Mouse (Mus musculus): ENCODE results near the gene Ift140. TPM values are rescaled to one million over a fixed set of nuclear protein-coding genes. Genes with fewer than 3 reads are reported as not detected.

Ift140 gene
- total and polyA plus RNA-seq, 3 experiments: 3.1 to 5.2 (median 5.0) TPM

- peak; percentile 94 to 95 for DNase-seq
- under 1% methylated on average over 40 of the region's 40 CpGs for whole genome bisulfite sequencing
- H3K36me3 ChIP-seq (ENCODE audit: control insufficient read depth, insufficient read depth, low read length): no peaks in the 10 kb centered on the region
- peaks cover 4% of the 10 kb centered on the region for H3K4me1 ChIP-seq (ENCODE audit: control insufficient read depth, insufficient read depth, low read length)
- peaks cover 6% of the 10 kb centered on the region for H3K79me2 ChIP-seq (replicated peaks; ENCODE audit: control insufficient read depth, insufficient read depth, low read length)
- peak within 1 kb of the TSS; percentile 65 for H3K27ac ChIP-seq
- peak within 1 kb of the TSS; percentile 82 for H3K9ac ChIP-seq (ENCODE audit: low read depth, low read length)
- H3K27me3 ChIP-seq (ENCODE audit: control insufficient read depth, insufficient read depth, low read length): no peaks in the 10 kb centered on the region
- intact Hi-C loops (cut with DNase I): loop anchor here (1.0 to 5.0 kb wide), 3 partner anchors 16 to 139 kb away; partner anchors contain the start of genes BC003965 and Ube2i
- peak within 1 kb of the TSS; percentile 78 for H3K4me3 ChIP-seq
- TF ChIP-seq POLR2A (IDR thresholded peaks at IDR 0.05; ENCODE audit: insufficient read depth, low read depth, low read length) (peak; percentile 72), CTCF (IDR thresholded peaks at IDR 0.05) (no peak), EP300 (IDR thresholded peaks at IDR 0.05; ENCODE audit: insufficient read depth, low read depth, low read length) (peak; percentile 33; the same call in 1 of the 2 replicates)
Observed at GRCm38 (mm10) chr17:25133275-25133698, 117.4 kb downstream of the Ift140 start, which contains the start of gene Clcn7. Gene Clcn7, plus strand, starts transcription at chr17:25133391.

- Histone ChIP-seq H3K9ac (ENCODE audit: low read depth, low read length) (no peak overlapping the region), H3K4me1 (ENCODE audit: control insufficient read depth, insufficient read depth, low read length) (peaks cover 4% of the 10 kb centered on the region), H3K79me2 (replicated peaks; ENCODE audit: control insufficient read depth, insufficient read depth, low read length) (peaks cover 8% of the 10 kb centered on the region), H3K27me3 (ENCODE audit: control insufficient read depth, insufficient read depth, low read length) (no peaks in the 10 kb centered on the region), H3K36me3 (ENCODE audit: control insufficient read depth, insufficient read depth, low read length) (no peaks in the 10 kb centered on the region; the same call in 1 of the 2 replicates), H3K4me3 (no peak overlapping the region), H3K27ac (no peak overlapping the region)
- intact Hi-C loops (cut with DNase I): no loop called here
- DNase-seq: no peak
- 84% methylated on average over 6 of the region's 6 CpGs for WGBS
- TF ChIP-seq POLR2A (IDR thresholded peaks at IDR 0.05; ENCODE audit: insufficient read depth, low read depth, low read length) (no peak), EP300 (IDR thresholded peaks at IDR 0.05; ENCODE audit: insufficient read depth, low read depth, low read length) (no peak), CTCF (IDR thresholded peaks at IDR 0.05) (no peak)
Observed at GRCm38 (mm10) chr17:25135622-25136021, 119.7 kb downstream of the Ift140 start.

GRCm38 (mm10) chr17:25138803-25139202, 122.9 kb downstream of the Ift140 start:
- intact Hi-C loops (cut with DNase I): no loop called here
- Histone ChIP-seq H3K4me1 (ENCODE audit: control insufficient read depth, insufficient read depth, low read length) (peaks cover 3% of the 10 kb centered on the region), H3K79me2 (replicated peaks; ENCODE audit: control insufficient read depth, insufficient read depth, low read length) (peaks cover 12% of the 10 kb centered on the region), H3K36me3 (ENCODE audit: control insufficient read depth, insufficient read depth, low read length) (no peaks in the 10 kb centered on the region; the same call in 1 of the 2 replicates), H3K9ac (ENCODE audit: low read depth, low read length) (no peak overlapping the region), H3K27ac (no peak overlapping the region), H3K4me3 (no peak overlapping the region), H3K27me3 (ENCODE audit: control insufficient read depth, insufficient read depth, low read length) (no peaks in the 10 kb centered on the region)
- no peak for DNase-seq
- 96% methylated on average over 1 of the region's 1 CpGs for WGBS
- TF ChIP-seq CTCF (IDR thresholded peaks at IDR 0.05) (no peak), POLR2A (IDR thresholded peaks at IDR 0.05; ENCODE audit: insufficient read depth, low read depth, low read length) (no peak), EP300 (IDR thresholded peaks at IDR 0.05; ENCODE audit: insufficient read depth, low read depth, low read length) (no peak)

DNA sequence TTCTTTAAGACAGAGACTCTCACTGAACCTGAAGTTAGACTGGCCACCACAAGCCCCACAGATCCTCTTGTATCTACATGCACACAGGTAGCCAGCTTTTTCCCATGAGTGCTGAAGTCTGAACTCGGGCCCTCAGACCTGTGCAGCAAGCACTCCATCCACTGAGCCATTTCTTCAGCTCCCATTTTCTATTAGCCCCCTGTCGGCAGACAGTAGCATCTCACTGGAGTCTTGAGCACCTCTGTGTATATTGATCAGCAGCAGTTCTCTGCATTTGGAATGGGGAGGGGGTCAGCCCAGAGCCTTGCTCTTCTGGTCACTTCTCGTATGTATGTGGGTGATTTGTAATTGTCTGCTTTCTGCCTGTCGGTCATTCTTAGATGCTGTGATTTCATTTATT, 124.1 kb downstream of the Ift140 start:
- 75% methylated on average over 4 of the region's 4 CpGs for whole genome bisulfite sequencing
- Histone ChIP-seq H3K4me1 (ENCODE audit: control insufficient read depth, insufficient read depth, low read length) (no peaks in the 10 kb centered on the region), H3K9ac (ENCODE audit: low read depth, low read length) (no peak overlapping the region), H3K79me2 (replicated peaks; ENCODE audit: control insufficient read depth, insufficient read depth, low read length) (peaks cover 9% of the 10 kb centered on the region; the same call in 1 of the 2 replicates), H3K27me3 (ENCODE audit: control insufficient read depth, insufficient read depth, low read length) (no peaks in the 10 kb centered on the region), H3K4me3 (no peak overlapping the region), H3K36me3 (ENCODE audit: control insufficient read depth, insufficient read depth, low read length) (no peaks in the 10 kb centered on the region; the same call in 1 of the 2 replicates), H3K27ac (no peak overlapping the region)
- intact Hi-C loops (cut with DNase I): no loop called here
- TF ChIP-seq POLR2A (IDR thresholded peaks at IDR 0.05; ENCODE audit: insufficient read depth, low read depth, low read length) (no peak), CTCF (IDR thresholded peaks at IDR 0.05) (peak; percentile 52), EP300 (IDR thresholded peaks at IDR 0.05; ENCODE audit: insufficient read depth, low read depth, low read length) (no peak)
- no peak for DNase-seq

Other genes with a start within 250 kb of the Ift140 start
- under 1 TPM; 0.14 to 0.18 TPM for gene Meiob, start 211.8 kb upstream of the Ift140 start, total RNA-seq (2021)
- gene Meiob, start 211.8 kb upstream of the Ift140 start, polyA plus RNA-seq (2012; rRNA removed): not detected in 2 replicates
- 10 to 100 TPM; 85.8 to 89.5 TPM for gene Hagh, start 175.9 kb upstream of the Ift140 start, total RNA-seq (2021)
- 126 and 133 TPM in 2 replicates for gene Hagh, start 175.9 kb upstream of the Ift140 start, polyA plus RNA-seq (2012; rRNA removed)
- gene Fahd1, start 165.7 kb upstream of the Ift140 start, total RNA-seq (2021): 10 to 100 TPM; 80.3 to 81.5 TPM
- 42.7 and 50.8 TPM in 2 replicates for gene Fahd1, start 165.7 kb upstream of the Ift140 start, polyA plus RNA-seq (2012; rRNA removed)
- gene Igfals, start 150.1 kb upstream of the Ift140 start, total RNA-seq (2021): 10 to 100 TPM; 11.7 to 12.7 TPM
- gene Igfals, start 150.1 kb upstream of the Ift140 start, polyA plus RNA-seq (2012; rRNA removed): 6.4 and 9.2 TPM in 2 replicates
- 10 to 100 TPM; 18.2 to 22.7 TPM for gene Nubp2, start 129.7 kb upstream of the Ift140 start, total RNA-seq (2021)
- 17.8 and 17.9 TPM in 2 replicates for gene Nubp2, start 129.7 kb upstream of the Ift140 start, polyA plus RNA-seq (2012; rRNA removed)
- gene Spsb3, start 129.4 kb upstream of the Ift140 start, total RNA-seq (2021): 10 to 100 TPM; 30.4 to 33.8 TPM
- 47.0 and 66.2 TPM in 2 replicates for gene Spsb3, start 129.4 kb upstream of the Ift140 start, polyA plus RNA-seq (2012; rRNA removed)
- 10 to 100 TPM; 16.9 to 18.3 TPM for gene Eme2, start 121.0 kb upstream of the Ift140 start, total RNA-seq (2021)
- gene Eme2, start 121.0 kb upstream of the Ift140 start, polyA plus RNA-seq (2012; rRNA removed): 19.3 and 20.3 TPM in 2 replicates
- gene Mrps34, start 121.0 kb upstream of the Ift140 start, total RNA-seq (2021): 100 to 1,000 TPM in 1 of 2 experiments, 10 to 100 TPM in 1; 95.6 to 102 TPM
- gene Mrps34, start 121.0 kb upstream of the Ift140 start, polyA plus RNA-seq (2012; rRNA removed): 102 and 133 TPM in 2 replicates
- gene Nme3, start 119.6 kb upstream of the Ift140 start, total RNA-seq (2021): 10 to 100 TPM; 30.7 to 37.7 TPM
- 46.4 and 55.2 TPM in 2 replicates for gene Nme3, start 119.6 kb upstream of the Ift140 start, polyA plus RNA-seq (2012; rRNA removed)
- 10 to 100 TPM; 60.0 to 67.9 TPM for gene Mapk8ip3, start 79.1 kb upstream of the Ift140 start, total RNA-seq (2021)
- 74.4 and 105 TPM in 2 replicates for gene Mapk8ip3, start 79.1 kb upstream of the Ift140 start, polyA plus RNA-seq (2012; rRNA removed)
- 1 to 10 TPM; 9.2 TPM for gene Jpt2, start 55.4 kb upstream of the Ift140 start, total RNA-seq (2021)
- 4.3 and 5.7 TPM in 2 replicates for gene Jpt2, start 55.4 kb upstream of the Ift140 start, polyA plus RNA-seq (2012; rRNA removed)
- 1 to 10 TPM; 9.4 to 9.8 TPM for gene Cramp1l, start 297 bp upstream of the Ift140 start, total RNA-seq (2021)
- 9.6 and 13.7 TPM in 2 replicates for gene Cramp1l, start 297 bp upstream of the Ift140 start, polyA plus RNA-seq (2012; rRNA removed)
- 10 to 100 TPM; 40.0 to 45.1 TPM for gene Tmem204, start 67.5 kb downstream of the Ift140 start, total RNA-seq (2021)
- 77.3 and 82.0 TPM in 2 replicates for gene Tmem204, start 67.5 kb downstream of the Ift140 start, polyA plus RNA-seq (2012; rRNA removed)
- gene Telo2, start 99.9 kb downstream of the Ift140 start, total RNA-seq (2021): 10 to 100 TPM; 12.1 to 13.5 TPM
- gene Telo2, start 99.9 kb downstream of the Ift140 start, polyA plus RNA-seq (2012; rRNA removed): 12.7 and 15.5 TPM in 2 replicates
- gene Ptx4, start 104.7 kb downstream of the Ift140 start, total RNA-seq (2021): 1 to 10 TPM; 5.4 to 5.8 TPM
- gene Ptx4, start 104.7 kb downstream of the Ift140 start, polyA plus RNA-seq (2012; rRNA removed): 0.16 and 0.26 TPM in 2 replicates
- gene Clcn7, start 117.3 kb downstream of the Ift140 start, total RNA-seq (2021): 10 to 100 TPM; 25.4 to 28.5 TPM
- 24.6 and 31.3 TPM in 2 replicates for gene Clcn7, start 117.3 kb downstream of the Ift140 start, polyA plus RNA-seq (2012; rRNA removed)
- gene Ccdc154, start 146.4 kb downstream of the Ift140 start, total RNA-seq (2021): not detected
- 0.06 TPM in 1 of 2 replicates, not detected in the other for gene Ccdc154, start 146.4 kb downstream of the Ift140 start, polyA plus RNA-seq (2012; rRNA removed)
- not detected for gene Gm38655, start 159.4 kb downstream of the Ift140 start, total RNA-seq (2021)
- 0.29 TPM in 1 of 2 replicates, not detected in the other for gene Gm38655, start 159.4 kb downstream of the Ift140 start, polyA plus RNA-seq (2012; rRNA removed)
- gene BC003965, start 168.5 kb downstream of the Ift140 start, total RNA-seq (2021): 10 to 100 TPM; 20.8 to 22.2 TPM
- 12.1 and 18.6 TPM in 2 replicates for gene BC003965, start 168.5 kb downstream of the Ift140 start, polyA plus RNA-seq (2012; rRNA removed)
- gene Unkl, start 172.3 kb downstream of the Ift140 start, total RNA-seq (2021): 1 to 10 TPM; 7.4 to 7.5 TPM
- 6.6 and 9.1 TPM in 2 replicates for gene Unkl, start 172.3 kb downstream of the Ift140 start, polyA plus RNA-seq (2012; rRNA removed)
- gene Gnptg, start 224.0 kb downstream of the Ift140 start, total RNA-seq (2021): 10 to 100 TPM; 13.6 to 16.1 TPM
- gene Gnptg, start 224.0 kb downstream of the Ift140 start, polyA plus RNA-seq (2012; rRNA removed): 18.0 and 19.5 TPM in 2 replicates
- 1 to 10 TPM; 6.9 to 8.2 TPM for gene Tsr3, start 224.1 kb downstream of the Ift140 start, total RNA-seq (2021)
- 7.1 TPM in 2 replicates for gene Tsr3, start 224.1 kb downstream of the Ift140 start, polyA plus RNA-seq (2012; rRNA removed)
- under 1 TPM; 0.32 to 0.39 TPM for gene Baiap3, start 240.3 kb downstream of the Ift140 start, total RNA-seq (2021)
- 0.79 and 1.5 TPM in 2 replicates for gene Baiap3, start 240.3 kb downstream of the Ift140 start, polyA plus RNA-seq (2012; rRNA removed)